Mouse (Mus musculus): ENCODE results near the gene Tnfrsf11a.

- TF ChIP-seq CTCF (IDR thresholded peaks at IDR 0.05; ENCODE audit: low read depth) = no peak
- no peak for TF ChIP-seq EP300 (IDR thresholded peaks at IDR 0.05; ENCODE audit: low read depth)
Measured at GRCm38 (mm10) chr1:105781391-105782146, 1.1 kb downstream of the Tnfrsf11a start.
